Mouse (Mus musculus): ENCODE data around the gene Cyba. TPM values are rescaled to one million over a fixed set of nuclear protein-coding genes. Genes with fewer than 3 reads are reported as not detected.

The Cyba gene
- total and polyA plus RNA-seq, 3 experiments: 450 to 1,119 (median 848) TPM

- in situ Hi-C loops (cut with MboI; ENCODE audit: low pct_ligation_motif_present, low pct_unique_long_range_greater_than_20kb, low sequenced_read_pairs): no loop called here
- Histone ChIP-seq H3K9me3 (replicated peaks; ENCODE audit: low read length) (no peaks in the 10 kb centered on the region), H3K27ac (ENCODE audit: insufficient read depth, low read depth) (peak overlapping the region; percentile 44; the same call in 1 of the 2 replicates), H3K4me2 (ENCODE audit: insufficient read depth, low read depth, poor library complexity, severe bottlenecking) (no peak overlapping the region), H3K9ac (ENCODE audit: insufficient read depth, low read depth) (no peak overlapping the region), H3K4me1 (ENCODE audit: control insufficient read depth in 1 of 2, insufficient read depth in 2 of 2) (peaks cover 15 to 37% of the 10 kb centered on the region in 2 experiments), H3K79me2 (replicated peaks; ENCODE audit: control insufficient read depth, extremely low read depth, insufficient read depth, poor library complexity, severe bottlenecking) (peaks cover 17% of the 10 kb centered on the region), H3K27me3 (replicated peaks) (no peaks in the 10 kb centered on the region), H3K4me3 (replicated peaks in 1 of 3; ENCODE audit: low read depth in 2 of 3, low read length in 2 of 3, poor library complexity in 1 of 3) (peak overlapping the region in 1 of 3 experiments; percentile 12), H3K36me3 (replicated peaks in 1 of 2; ENCODE audit: control insufficient read depth in 1 of 2, insufficient read depth in 1 of 2, low read length in 1 of 2) (peaks cover 17 to 67% of the 10 kb centered on the region in 2 experiments)
- peak; percentile 60 for DNase-seq (ENCODE audit: extremely low read depth)
- dilution Hi-C loops (cut with MboI; ENCODE audit: extremely low pct_ligation_motif_present, extremely low pct_unique_long_range_greater_than_20kb, low sequenced_read_pairs): no loop called here
- TF ChIP-seq RAD21 (IDR thresholded peaks at IDR 0.05; ENCODE audit: low read depth, low read length): no peak
- peak; percentile 14; the same call in 1 of the 2 replicates for TF ChIP-seq MYC (IDR thresholded peaks at IDR 0.05; ENCODE audit: low read depth, low read length)
- TF ChIP-seq USF1 (IDR thresholded peaks at IDR 0.05; ENCODE audit: low read depth, low read length): peak; percentile 25; the same call in 1 of the 2 replicates
Measured at GRCm38 (mm10) chr8:122473911-122474421, 41.2 kb upstream of the Cyba start.

GRCm38 (mm10) chr8:122470691-122471090 is 38.0 kb upstream of the Cyba start:
- no peak overlapping the region for H3K9ac ChIP-seq (ENCODE audit: insufficient read depth, low read depth)
- no peaks in the 10 kb centered on the region for H3K27me3 ChIP-seq (replicated peaks)
- no peak overlapping the region for H3K4me3 ChIP-seq (replicated peaks in 1 of 3; ENCODE audit: low read depth in 2 of 3, low read length in 2 of 3, poor library complexity in 1 of 3)
- H3K4me1 ChIP-seq (ENCODE audit: control insufficient read depth in 1 of 2, insufficient read depth in 2 of 2): peaks cover 10 to 24% of the 10 kb centered on the region in 2 experiments
- H3K36me3 ChIP-seq (replicated peaks in 1 of 2; ENCODE audit: control insufficient read depth in 1 of 2, insufficient read depth in 1 of 2, low read length in 1 of 2): peaks cover 23 to 76% of the 10 kb centered on the region in 2 experiments
- no peaks in the 10 kb centered on the region for H3K9me3 ChIP-seq (replicated peaks; ENCODE audit: low read length)
- H3K4me2 ChIP-seq (ENCODE audit: insufficient read depth, low read depth, poor library complexity, severe bottlenecking): no peak overlapping the region
- H3K27ac ChIP-seq (ENCODE audit: insufficient read depth, low read depth): no peak overlapping the region
- dilution Hi-C loops (cut with MboI; ENCODE audit: extremely low pct_ligation_motif_present, extremely low pct_unique_long_range_greater_than_20kb, low sequenced_read_pairs): no loop called here
- in situ Hi-C loops (cut with MboI; ENCODE audit: low pct_ligation_motif_present, low pct_unique_long_range_greater_than_20kb, low sequenced_read_pairs): no loop called here
- no peak for DNase-seq (ENCODE audit: extremely low read depth)
- H3K79me2 ChIP-seq (replicated peaks; ENCODE audit: control insufficient read depth, extremely low read depth, insufficient read depth, poor library complexity, severe bottlenecking): peaks cover 7% of the 10 kb centered on the region; the same call in 1 of the 2 replicates
- TF ChIP-seq SMC3 (IDR thresholded peaks at IDR 0.05; ENCODE audit: low read depth, low read length): no peak
- TF ChIP-seq JUN (IDR thresholded peaks at IDR 0.05; ENCODE audit: insufficient read depth, low read depth, low read length): no peak
- no peak for TF ChIP-seq ELF1 (IDR thresholded peaks at IDR 0.05; ENCODE audit: low read depth, low read length)
- TF ChIP-seq BHLHE40 (IDR thresholded peaks at IDR 0.05; ENCODE audit: low read depth, low read length): no peak
- no peak for TF ChIP-seq MYC (IDR thresholded peaks at IDR 0.05; ENCODE audit: low read depth, low read length)
- TF ChIP-seq KAT2A (IDR thresholded peaks at IDR 0.05; ENCODE audit: insufficient replicate concordance, low read length): no peak
- TF ChIP-seq SIN3A (IDR thresholded peaks at IDR 0.05; ENCODE audit: low read length): no peak

- Histone ChIP-seq H3K4me3 (replicated peaks in 1 of 3; ENCODE audit: low read depth in 2 of 3, low read length in 2 of 3, poor library complexity in 1 of 3) (no peak overlapping the region), H3K9me3 (replicated peaks; ENCODE audit: low read length) (no peaks in the 10 kb centered on the region), H3K9ac (ENCODE audit: insufficient read depth, low read depth) (no peak overlapping the region), H3K4me1 (ENCODE audit: control insufficient read depth in 1 of 2, insufficient read depth in 2 of 2) (peaks cover 9 to 21% of the 10 kb centered on the region in 2 experiments), H3K27ac (ENCODE audit: insufficient read depth, low read depth) (no peak overlapping the region), H3K27me3 (replicated peaks) (no peaks in the 10 kb centered on the region), H3K79me2 (replicated peaks; ENCODE audit: control insufficient read depth, extremely low read depth, insufficient read depth, poor library complexity, severe bottlenecking) (peaks cover 3% of the 10 kb centered on the region; the same call in 1 of the 2 replicates), H3K36me3 (replicated peaks in 1 of 2; ENCODE audit: control insufficient read depth in 1 of 2, insufficient read depth in 1 of 2, low read length in 1 of 2) (peaks cover 23 to 84% of the 10 kb centered on the region in 2 experiments), H3K4me2 (ENCODE audit: insufficient read depth, low read depth, poor library complexity, severe bottlenecking) (no peak overlapping the region)
- dilution Hi-C loops (cut with MboI; ENCODE audit: extremely low pct_ligation_motif_present, extremely low pct_unique_long_range_greater_than_20kb, low sequenced_read_pairs): no loop called here
- TF ChIP-seq MEF2A (IDR thresholded peaks at IDR 0.05; ENCODE audit: borderline replicate concordance, low read depth, low read length) (no peak), GABPA (IDR thresholded peaks at IDR 0.05; ENCODE audit: insufficient replicate concordance, low read depth, low read length) (no peak), ZKSCAN1 (IDR thresholded peaks at IDR 0.05; ENCODE audit: borderline replicate concordance, low read depth, low read length) (no peak), NELFE (IDR thresholded peaks at IDR 0.05; ENCODE audit: low read depth, low read length) (no peak), TBP (conservative IDR thresholded peaks at IDR 0.05; ENCODE audit: low read depth, low read length) (no peak), JUND (conservative IDR thresholded peaks at IDR 0.05; ENCODE audit: low read depth, low read length) (no peak), ELF1 (IDR thresholded peaks at IDR 0.05; ENCODE audit: low read depth, low read length) (no peak), TCF12 (IDR thresholded peaks at IDR 0.05; ENCODE audit: low read depth, low read length) (no peak)
- in situ Hi-C loops (cut with MboI; ENCODE audit: low pct_ligation_motif_present, low pct_unique_long_range_greater_than_20kb, low sequenced_read_pairs): no loop called here
- no peak for DNase-seq (ENCODE audit: extremely low read depth)
Measured at GRCm38 (mm10) chr8:122469965-122470364, 37.2 kb upstream of the Cyba start.

Measured in CH12.LX (cell line).